Mouse (Mus musculus) lung, postnatal 0 days (tissue): ENCODE measurements around the gene Tfap2c. TPM values are rescaled to one million over a fixed set of nuclear protein-coding genes. Genes with fewer than 3 reads are reported as not detected.

Source experiments
- ATAC-seq: fragments of 200-750 bp; cut with Nextera tagmentation; 2 replicates; pipeline ENCODE4 v1.8.0; 2017; ENCODE audit warnings: moderate library complexity
- DNase-seq: peaks from one replicate; pipeline ENCODE4 v3.0.0-alpha.2; 2016; ENCODE audit warnings: low spot score
- H3K27ac ChIP-seq: fragments of 300-500 bp; sonication (generic); 2 replicates; pipeline ENCODE4 v1.5.1; 2014; ENCODE audit warnings: antibody characterized with exemption, mild to moderate bottlenecking, low read length, mixed read lengths
- H3K27me3 ChIP-seq: fragments of 300-500 bp; sonication (generic); replicated peaks from 2 replicates; pipeline ENCODE4 v1.6.1; 2014; ENCODE audit warnings: low read length, mixed read lengths; ENCODE audit not compliant: insufficient read depth
- H3K36me3 ChIP-seq: fragments of 300-500 bp; sonication (generic); 2 replicates; pipeline ENCODE4 v1.6.1; 2014; ENCODE audit warnings: low read length, mixed read lengths; ENCODE audit not compliant: insufficient read depth
- H3K4me1 ChIP-seq: fragments of 300-500 bp; sonication (generic); 2 replicates; pipeline ENCODE4 v1.6.1; 2014; ENCODE audit warnings: antibody characterized with exemption, low read depth, low read length, mixed read lengths; ENCODE audit not compliant: insufficient read depth
- H3K4me2 ChIP-seq: fragments of 300-500 bp; sonication (generic); replicated peaks from 2 replicates; pipeline ENCODE4 v1.6.1; 2014; ENCODE audit warnings: low read depth, mild to moderate bottlenecking, low read length, moderate library complexity, mixed read lengths
- H3K4me3 ChIP-seq: fragments of 300-500 bp; sonication (generic); 2 replicates; pipeline ENCODE4 v1.5.1; 2014; ENCODE audit warnings: low read depth, low read length
- H3K9ac ChIP-seq: fragments of 300-500 bp; sonication (generic); replicated peaks from 2 replicates; pipeline ENCODE4 v1.6.1; 2014; ENCODE audit warnings: low read depth, mild to moderate bottlenecking
- H3K9me3 ChIP-seq: fragments of 300-500 bp; sonication (generic); 2 replicates; pipeline ENCODE4 v1.6.1; 2016; ENCODE audit warnings: low read length, mixed read lengths
- CTCF ChIP-seq: IDR thresholded peaks from 2 replicates; pipeline ENCODE4 v1.5.1; 2016; ENCODE audit warnings: antibody characterized with exemption, mild to moderate bottlenecking
- EP300 ChIP-seq: IDR thresholded peaks from 2 replicates; pipeline ENCODE4 v1.6.1; 2016; ENCODE audit warnings: antibody characterized with exemption, mild to moderate bottlenecking, control low read depth
- WGBS: fragments of 180-500 bp; shearing (Covaris S2); extraction: QIAGEN DNeasy Blood & Tissue Kit; methylation state at CpG from one replicate; pipeline ENCODE4 v1.1.7; 2014; 5-methylcytosine and 5-hydroxymethylcytosine counted together
- polyA plus RNA-seq: library from polyadenylated mRNA; unstranded; fragments of >200 nt; fragmentation: Nextera tagmentation; extraction: Ambion mirVana; gene quantifications from 2 replicates; pipeline ENCODE4 v1.2.1, GENCODE M21; 2015

The Tfap2c gene
- polyA plus RNA-seq, 1 experiment from 2014 or later: not detected

DNA sequence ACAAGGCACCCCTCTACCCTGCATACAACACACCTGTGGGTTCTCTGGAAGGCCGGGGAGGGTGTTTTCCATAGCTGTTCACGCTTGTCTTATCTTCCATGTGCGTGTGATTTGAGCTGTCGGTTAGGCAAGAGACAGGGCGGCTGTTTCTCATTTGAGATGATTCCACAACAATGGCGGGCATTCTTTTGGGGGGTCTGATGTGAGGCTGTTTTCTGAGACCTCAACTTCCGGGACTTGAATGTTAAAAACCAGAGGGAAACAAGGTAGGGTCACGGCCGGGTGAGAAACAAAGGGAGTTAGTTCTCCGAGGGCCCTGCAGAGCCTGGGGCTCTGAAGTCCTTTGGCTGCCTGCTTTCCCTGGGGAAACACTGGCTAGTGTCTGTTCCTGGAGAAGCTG is 11.6 kb downstream of the Tfap2c start:
- no peak overlapping the region for H3K27ac ChIP-seq
- no peaks in the 10 kb centered on the region for H3K27me3 ChIP-seq

DNA sequence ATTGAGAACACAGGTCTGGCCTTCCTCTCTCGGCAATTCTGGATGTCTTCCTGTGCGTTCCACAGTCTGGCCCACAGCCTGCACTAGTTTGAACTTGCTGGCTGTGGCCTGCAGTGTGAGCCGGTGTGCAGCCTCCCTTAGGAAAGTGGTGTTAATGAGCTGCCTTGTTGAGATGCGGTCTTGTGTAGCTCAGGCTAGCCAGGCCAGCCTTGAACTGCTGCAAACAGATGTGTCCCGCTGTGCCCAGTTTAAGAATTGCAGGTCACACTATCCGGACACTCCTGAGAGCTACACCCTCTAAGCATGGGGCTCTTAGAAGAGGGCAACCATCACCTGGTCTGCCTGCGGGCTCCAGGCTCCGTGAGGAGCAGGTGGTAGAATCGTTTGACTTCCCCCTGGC is 18.4 kb downstream of the Tfap2c start:
- Histone ChIP-seq H3K9me3 (no peaks in the 10 kb centered on the region), H3K4me1 (no peaks in the 10 kb centered on the region), H3K36me3 (no peaks in the 10 kb centered on the region), H3K4me3 (no peak overlapping the region), H3K4me2 (no peak overlapping the region), H3K27ac (no peak overlapping the region), H3K9ac (no peak overlapping the region), H3K27me3 (no peaks in the 10 kb centered on the region)
- no peak for ATAC-seq
- no peak for DNase-seq
- 67% methylated on average over 9 of the region's 9 CpGs for WGBS
- TF ChIP-seq CTCF: no peak
- no peak for TF ChIP-seq EP300

More for the DNA sequence above, 11.6 kb downstream of the Tfap2c start:
- Histone ChIP-seq H3K4me3 (no peak overlapping the region), H3K9ac (no peak overlapping the region), H3K36me3 (no peaks in the 10 kb centered on the region), H3K4me2 (no peak overlapping the region), H3K9me3 (no peaks in the 10 kb centered on the region), H3K4me1 (no peaks in the 10 kb centered on the region)
- DNase-seq (no peak), ATAC-seq (no peak)
- WGBS: 48% methylated on average over 10 of the region's 10 CpGs
- TF ChIP-seq CTCF (no peak), EP300 (no peak)

DNA sequence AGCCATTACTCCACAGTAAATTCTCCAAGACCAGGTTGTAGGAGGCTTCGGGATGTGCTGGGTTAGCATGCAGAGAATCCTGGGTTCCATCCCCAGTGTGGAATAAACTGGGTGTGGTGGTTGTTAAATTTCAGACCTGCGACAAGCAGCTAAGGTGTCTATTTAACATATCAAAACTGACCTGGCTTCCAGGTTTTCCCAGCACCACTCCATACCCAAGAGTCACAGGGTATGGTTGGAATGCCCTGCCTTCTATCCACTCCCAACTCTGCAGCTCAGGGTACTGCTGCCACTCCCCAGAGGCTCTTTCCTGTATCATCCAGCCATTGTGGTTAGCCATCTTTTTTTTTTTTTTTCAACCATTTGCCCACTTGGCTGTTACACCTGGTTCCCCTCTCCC is 19.1 kb downstream of the Tfap2c start:
- Histone ChIP-seq H3K9me3 (no peaks in the 10 kb centered on the region), H3K9ac (no peak overlapping the region), H3K27ac (no peak overlapping the region), H3K36me3 (no peaks in the 10 kb centered on the region), H3K4me3 (no peak overlapping the region), H3K4me2 (no peak overlapping the region), H3K27me3 (no peaks in the 10 kb centered on the region), H3K4me1 (no peaks in the 10 kb centered on the region)
- ATAC-seq: no peak
- no peak for DNase-seq
- WGBS: 76% methylated on average over 2 of the region's 2 CpGs
- TF ChIP-seq CTCF (no peak), EP300 (no peak)

DNA sequence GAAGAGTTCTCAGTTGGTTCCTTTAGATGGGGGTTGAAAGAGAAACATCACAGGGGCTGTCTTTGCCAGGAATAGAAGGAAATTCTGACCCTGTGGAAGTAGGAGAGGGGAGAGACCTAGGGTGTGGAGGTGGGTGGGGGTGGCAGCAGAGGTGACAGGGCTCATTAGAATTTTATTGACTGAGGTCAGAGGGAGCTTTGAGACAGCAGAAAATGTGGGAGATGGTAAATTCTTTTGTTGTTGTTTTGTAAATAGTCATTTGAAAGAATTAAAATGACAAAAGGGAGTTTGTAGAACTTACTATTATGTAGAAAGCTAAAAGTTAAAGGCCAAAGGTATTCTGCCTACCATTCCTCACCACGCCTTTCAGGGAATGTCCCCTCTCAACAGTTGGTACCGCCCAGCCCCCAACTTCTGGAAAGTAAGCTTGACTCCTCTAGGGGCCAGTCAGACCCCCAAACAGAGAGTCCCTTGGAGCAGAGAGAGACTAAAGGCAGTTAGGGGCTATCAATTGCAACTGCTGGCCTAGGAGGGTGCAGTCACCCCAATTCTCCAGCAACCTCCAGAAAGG is 27.9 kb downstream of the Tfap2c start:
- Histone ChIP-seq H3K27ac (no peak overlapping the region), H3K4me1 (no peaks in the 10 kb centered on the region), H3K9me3 (no peaks in the 10 kb centered on the region), H3K9ac (no peak overlapping the region), H3K27me3 (no peaks in the 10 kb centered on the region), H3K4me2 (no peak overlapping the region), H3K4me3 (no peak overlapping the region), H3K36me3 (no peaks in the 10 kb centered on the region)
- DNase-seq: no peak
- ATAC-seq: no peak
- TF ChIP-seq EP300 (no peak), CTCF (no peak)
- WGBS: 46% methylated on average over 2 of the region's 2 CpGs

DNA sequence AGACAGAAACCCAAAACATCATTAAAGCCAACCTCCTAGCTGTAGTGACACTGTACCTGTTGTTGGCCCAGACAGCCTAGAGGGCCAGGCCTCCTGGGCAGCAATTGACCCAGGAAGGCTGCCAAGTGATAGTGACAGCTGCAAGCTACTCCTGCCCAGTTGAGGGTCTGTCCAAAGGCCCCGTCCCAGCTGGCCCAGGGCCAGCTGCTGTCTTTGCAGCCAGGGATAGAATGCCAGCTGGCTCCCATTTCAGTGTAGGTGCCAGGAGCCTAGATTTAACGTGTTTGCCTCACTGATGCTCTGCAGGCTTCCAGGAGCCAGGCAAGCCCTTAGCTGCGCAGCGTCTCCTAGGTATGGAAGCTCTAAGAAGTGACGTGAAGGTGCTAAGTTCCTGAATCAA is 29.8 kb downstream of the Tfap2c start:
- no peaks in the 10 kb centered on the region for H3K4me1 ChIP-seq
- H3K4me2 ChIP-seq: no peak overlapping the region
- no peaks in the 10 kb centered on the region for H3K27me3 ChIP-seq
- no peaks in the 10 kb centered on the region for H3K9me3 ChIP-seq
- no peaks in the 10 kb centered on the region for H3K36me3 ChIP-seq
- TF ChIP-seq EP300 (no peak), CTCF (no peak)
- DNase-seq: no peak
- H3K27ac ChIP-seq: no peak overlapping the region
- H3K4me3 ChIP-seq: no peak overlapping the region
- WGBS: 61% methylated on average over 5 of the region's 5 CpGs
- ATAC-seq: no peak
- no peak overlapping the region for H3K9ac ChIP-seq

DNA sequence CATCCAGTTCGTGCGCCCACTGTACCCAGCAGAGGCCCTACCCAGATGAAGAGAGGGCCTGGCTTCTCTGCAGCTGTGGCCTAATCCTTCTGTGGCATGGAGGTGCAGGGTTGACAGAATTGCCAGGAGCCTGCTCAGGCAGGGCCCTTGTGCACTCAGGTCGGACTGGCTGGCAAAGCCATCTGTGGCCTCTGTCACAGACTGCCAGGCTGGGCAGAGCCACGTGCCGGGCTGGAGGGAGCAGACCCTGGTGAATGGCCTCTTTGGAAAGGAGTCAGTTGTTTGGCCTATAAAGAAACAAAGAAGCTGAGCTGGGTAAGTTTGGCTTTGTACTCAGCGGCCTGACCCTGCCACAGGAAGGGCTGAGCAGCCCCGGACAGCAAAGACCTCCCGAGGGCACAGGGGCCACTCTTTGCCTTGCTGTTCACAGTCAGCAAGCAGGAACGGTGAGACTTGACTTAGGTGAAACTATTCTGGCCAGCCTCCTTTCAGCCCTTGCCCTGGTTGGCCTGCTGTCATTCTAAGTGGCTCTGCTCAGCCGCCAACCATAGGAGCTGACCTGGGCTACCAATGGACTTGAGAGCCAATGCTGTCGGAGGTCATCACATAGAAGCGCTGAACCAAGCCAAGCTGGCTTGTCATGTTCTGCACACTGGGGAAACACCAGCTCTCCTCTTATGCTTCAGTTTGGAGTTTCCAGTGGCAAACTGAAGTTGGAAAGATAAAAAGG is 31.3 kb downstream of the Tfap2c start:
- H3K9ac ChIP-seq: no peak overlapping the region
- TF ChIP-seq CTCF (no peak), EP300 (no peak)
- 72% methylated on average over 12 of the region's 12 CpGs for WGBS

More for the DNA sequence above, 31.3 kb downstream of the Tfap2c start:
- no peak for ATAC-seq
- Histone ChIP-seq H3K27ac (no peak overlapping the region), H3K36me3 (no peaks in the 10 kb centered on the region), H3K9me3 (no peaks in the 10 kb centered on the region), H3K27me3 (no peaks in the 10 kb centered on the region), H3K4me3 (no peak overlapping the region), H3K4me1 (no peaks in the 10 kb centered on the region), H3K4me2 (no peak overlapping the region)
- no peak for DNase-seq
